Mouse (Mus musculus): ENCODE measurements around the gene Dmrt2.

DNA sequence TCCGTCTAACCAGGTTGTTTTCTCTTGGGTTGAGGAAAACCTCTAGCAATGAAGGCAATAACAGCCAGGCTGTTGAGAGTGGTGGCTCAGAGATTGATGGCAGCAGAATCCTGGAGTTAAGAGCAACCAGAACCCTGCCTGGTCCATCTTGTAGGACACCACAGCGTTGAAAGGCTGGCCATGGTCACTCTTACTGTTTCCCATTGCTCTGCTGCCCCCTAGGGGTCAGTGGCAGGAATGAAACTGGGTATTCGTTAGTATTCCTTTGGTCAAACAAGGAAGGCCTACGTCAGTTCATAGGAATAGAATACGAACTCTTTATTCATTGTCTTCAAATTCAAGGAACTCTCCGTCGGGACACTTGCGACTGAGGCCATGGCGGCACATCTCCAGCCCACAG, 43.7 kb upstream of the Dmrt2 start:
- TF ChIP-seq POLR2A (IDR thresholded peaks at IDR 0.05; ENCODE audit: insufficient read depth, low read depth, low read length) (no peak), CTCF (IDR thresholded peaks at IDR 0.05) (peak; percentile 99)

Data from heart, adult 2 months (tissue).